Mouse (Mus musculus) limb, embryonic 13.5 days (tissue): Measurements from ENCODE around the gene Prkca. TPM values are rescaled to one million over a fixed set of nuclear protein-coding genes. Genes with fewer than 3 reads are reported as not detected.
A peak's percentile ranks its signal among the peaks of the same experiment; 100 is the strongest.

Source experiments
- ATAC-seq: fragments of 200-750 bp; cut with Nextera tagmentation; 2 replicates; pipeline ENCODE4 v1.8.0; 2017; ENCODE audit warnings: low read depth, moderate number of reproducible peaks, moderate TSS enrichment; ENCODE audit not compliant: low FRiP score
- H3K27ac ChIP-seq: fragments of 300-500 bp; sonication (generic); 2 replicates; pipeline ENCODE4 v1.5.1; 2015; ENCODE audit warnings: inconsistent platforms, mild to moderate bottlenecking, moderate library complexity
- H3K27me3 ChIP-seq: fragments of 300-500 bp; sonication (generic); 2 replicates; pipeline ENCODE4 v1.6.1; 2015; ENCODE audit warnings: mild to moderate bottlenecking, inconsistent platforms
- H3K36me3 ChIP-seq: fragments of 300-500 bp; sonication (generic); 2 replicates; pipeline ENCODE4 v1.6.1; 2015; ENCODE audit warnings: inconsistent platforms, mild to moderate bottlenecking, moderate library complexity
- H3K4me1 ChIP-seq: fragments of 300-500 bp; sonication (generic); 2 replicates; pipeline ENCODE4 v1.6.1; 2015; ENCODE audit warnings: inconsistent platforms
- H3K4me2 ChIP-seq: fragments of 300-500 bp; sonication (generic); replicated peaks from 2 replicates; pipeline ENCODE4 v1.6.1; 2015; ENCODE audit warnings: inconsistent platforms, mild to moderate bottlenecking, moderate library complexity
- H3K4me3 ChIP-seq: fragments of 300-500 bp; sonication (generic); 2 replicates; pipeline ENCODE4 v1.5.1; 2015; ENCODE audit warnings: moderate library complexity, mild to moderate bottlenecking, inconsistent platforms
- H3K9ac ChIP-seq: fragments of 300-500 bp; sonication (generic); 2 replicates; pipeline ENCODE4 v1.6.1; 2015; ENCODE audit warnings: mild to moderate bottlenecking, inconsistent platforms
- H3K9me3 ChIP-seq: fragments of 300-500 bp; sonication (generic); 2 replicates; pipeline ENCODE4 v1.6.1; 2016; ENCODE audit warnings: inconsistent platforms
- WGBS: fragments of 180-500 bp; shearing (Covaris S2); methylation state at CpG from one replicate; pipeline ENCODE4 v1.1.7; 2015; 5-methylcytosine and 5-hydroxymethylcytosine counted together
- polyA plus RNA-seq: library from polyadenylated mRNA; unstranded; fragments of >200 nt; fragmentation: Nextera tagmentation; extraction: Ambion mirVana; gene quantifications from 2 replicates; pipeline ENCODE4 v1.2.1, GENCODE M21; 2015

Gene Prkca
- polyA plus RNA-seq, 1 experiment from 2014 or later = 7.2 TPM

DNA sequence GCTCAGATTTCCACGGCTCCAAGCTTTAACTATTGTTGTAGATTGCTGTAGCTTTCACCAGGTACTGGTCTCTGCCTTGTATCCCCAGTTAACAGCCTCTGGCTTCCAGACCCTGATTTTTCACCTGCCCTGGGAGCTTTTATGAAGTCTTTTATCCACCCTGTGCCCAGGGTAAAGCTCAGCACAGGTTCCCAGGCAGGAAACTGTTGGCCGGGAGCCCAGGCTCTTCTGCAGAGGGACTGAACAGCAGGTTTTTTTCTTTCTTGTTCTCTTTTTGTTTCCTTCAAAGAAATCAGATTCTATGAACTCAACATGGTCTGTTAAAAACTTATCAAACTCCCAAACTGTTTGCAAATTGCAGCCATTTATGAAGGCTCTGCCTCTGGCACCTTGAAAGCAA is 56.4 kb downstream of the Prkca start:
- peaks cover 31% of the 10 kb centered on the region for H3K4me1 ChIP-seq
- 11% methylated on average over 2 of the region's 2 CpGs for WGBS
- no peak overlapping the region for H3K9ac ChIP-seq
- peak overlapping the region; percentile 44; the same call in 1 of the 2 replicates for H3K27ac ChIP-seq
- H3K27me3 ChIP-seq = no peaks in the 10 kb centered on the region
- 0 out of 2 replicates have a peak overlapping the region, but pooled peaks have one; percentile 19 for H3K4me2 ChIP-seq
- H3K36me3 ChIP-seq = no peaks in the 10 kb centered on the region
- H3K4me3 ChIP-seq = no peak overlapping the region
- ATAC-seq = peak; percentile 78
- H3K9me3 ChIP-seq = no peaks in the 10 kb centered on the region; the same call in 1 of the 2 replicates

DNA sequence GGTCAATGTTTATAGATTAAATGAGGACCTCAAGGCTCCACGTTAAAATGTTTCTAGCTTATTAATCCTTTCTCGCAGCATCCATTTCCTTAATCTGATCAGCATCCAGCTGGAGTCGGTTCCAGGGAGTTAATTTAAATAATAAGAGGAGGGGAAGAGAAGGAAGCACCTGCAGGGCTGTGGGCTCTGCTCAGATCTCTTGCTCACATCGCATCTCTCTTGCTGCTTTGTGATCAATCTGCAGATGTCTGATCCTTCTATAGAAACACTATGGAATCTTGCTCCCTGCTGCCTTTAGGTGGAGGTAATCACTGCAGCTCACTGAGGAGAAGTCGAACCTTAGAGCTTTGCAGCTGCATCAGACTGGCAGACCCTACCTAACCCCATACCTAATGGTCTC is 58.7 kb downstream of the Prkca start:
- H3K27ac ChIP-seq = no peak overlapping the region
- 51% methylated on average over 5 of the region's 5 CpGs for WGBS
- no peaks in the 10 kb centered on the region for H3K36me3 ChIP-seq
- no peak overlapping the region for H3K9ac ChIP-seq
- H3K4me3 ChIP-seq = no peak overlapping the region
- peaks cover 33% of the 10 kb centered on the region for H3K4me1 ChIP-seq
- no peaks in the 10 kb centered on the region; the same call in 1 of the 2 replicates for H3K9me3 ChIP-seq
- no peaks in the 10 kb centered on the region for H3K27me3 ChIP-seq
- H3K4me2 ChIP-seq = no peak overlapping the region
- no peak for ATAC-seq

- Histone ChIP-seq H3K4me1 (peaks cover 32% of the 10 kb centered on the region), H3K27me3 (no peaks in the 10 kb centered on the region), H3K9me3 (no peaks in the 10 kb centered on the region), H3K4me2 (no peak overlapping the region), H3K27ac (no peak overlapping the region), H3K9ac (no peak overlapping the region), H3K36me3 (no peaks in the 10 kb centered on the region), H3K4me3 (no peak overlapping the region)
- no peak for ATAC-seq
- WGBS = 59% methylated on average over 1 of the region's 1 CpGs
These were observed 60.8 kb downstream of the Prkca start for GRCm38 (mm10) chr11:108282850-108283459.

DNA sequence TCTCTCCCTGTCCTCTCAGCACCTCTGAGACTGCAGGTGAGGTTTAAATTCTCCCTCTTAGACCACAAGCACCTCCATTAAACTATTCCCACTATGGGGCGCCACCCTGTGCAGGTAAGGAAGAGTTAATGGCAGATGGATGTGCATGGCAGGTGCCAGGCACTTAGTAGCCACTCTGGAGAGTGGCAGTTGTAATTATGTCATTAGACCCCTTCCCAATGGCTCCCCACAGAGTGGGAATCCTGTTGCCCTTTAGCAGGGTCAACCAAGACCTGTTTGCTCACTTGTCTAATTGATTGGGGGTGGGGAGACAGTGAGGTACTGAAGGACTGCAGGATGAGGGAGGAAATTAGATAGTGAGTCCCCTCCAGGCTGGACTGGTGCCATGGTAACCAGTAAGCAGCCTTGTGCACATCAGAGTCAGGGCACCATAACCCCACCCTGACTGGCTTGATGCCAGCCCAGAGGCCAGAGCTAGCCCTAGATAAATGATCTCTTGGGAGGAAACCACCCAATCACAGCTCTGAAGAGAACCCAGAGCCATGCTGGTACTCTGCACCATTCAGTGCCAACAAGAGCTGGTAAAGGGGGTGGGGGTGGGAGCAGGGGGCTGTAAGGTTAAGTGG is 63.9 kb downstream of the Prkca start:
- H3K9me3 ChIP-seq = no peaks in the 10 kb centered on the region
- no peak overlapping the region for H3K4me3 ChIP-seq
- no peaks in the 10 kb centered on the region for H3K27me3 ChIP-seq
- H3K27ac ChIP-seq = no peak overlapping the region
- H3K4me2 ChIP-seq = no peak overlapping the region
- H3K4me1 ChIP-seq = peaks cover 21% of the 10 kb centered on the region
- no peaks in the 10 kb centered on the region for H3K36me3 ChIP-seq
- ATAC-seq = no peak
- WGBS = 80% methylated on average over 1 of the region's 1 CpGs
- no peak overlapping the region for H3K9ac ChIP-seq

DNA sequence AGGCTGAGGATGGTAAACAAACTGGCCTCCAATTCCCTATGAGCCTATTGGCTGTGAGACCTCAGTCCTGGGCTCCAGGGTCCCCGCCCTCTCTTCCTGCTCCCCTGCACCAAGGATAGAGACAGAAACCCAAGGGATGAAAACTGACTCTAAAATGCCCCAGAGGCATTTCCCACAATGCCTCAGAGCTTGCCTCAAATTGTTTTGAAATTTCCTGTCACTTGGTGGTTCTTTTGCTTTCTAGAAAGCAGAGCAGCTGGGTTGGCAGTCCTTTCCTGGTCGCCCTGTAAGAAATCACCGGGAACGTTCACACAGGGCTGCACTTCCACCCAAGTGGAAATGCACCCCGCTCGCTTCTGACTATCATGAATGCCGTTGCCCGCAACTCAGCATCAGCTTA is 66.6 kb downstream of the Prkca start:
- WGBS = 82% methylated on average over 8 of the region's 8 CpGs
- no peaks in the 10 kb centered on the region for H3K27me3 ChIP-seq
- no peak for ATAC-seq
- no peak overlapping the region for H3K27ac ChIP-seq
- no peak overlapping the region for H3K9ac ChIP-seq
- H3K4me3 ChIP-seq = no peak overlapping the region
- no peak overlapping the region for H3K4me2 ChIP-seq
- H3K36me3 ChIP-seq = no peaks in the 10 kb centered on the region
- H3K4me1 ChIP-seq = peaks cover 13% of the 10 kb centered on the region
- H3K9me3 ChIP-seq = no peaks in the 10 kb centered on the region

DNA sequence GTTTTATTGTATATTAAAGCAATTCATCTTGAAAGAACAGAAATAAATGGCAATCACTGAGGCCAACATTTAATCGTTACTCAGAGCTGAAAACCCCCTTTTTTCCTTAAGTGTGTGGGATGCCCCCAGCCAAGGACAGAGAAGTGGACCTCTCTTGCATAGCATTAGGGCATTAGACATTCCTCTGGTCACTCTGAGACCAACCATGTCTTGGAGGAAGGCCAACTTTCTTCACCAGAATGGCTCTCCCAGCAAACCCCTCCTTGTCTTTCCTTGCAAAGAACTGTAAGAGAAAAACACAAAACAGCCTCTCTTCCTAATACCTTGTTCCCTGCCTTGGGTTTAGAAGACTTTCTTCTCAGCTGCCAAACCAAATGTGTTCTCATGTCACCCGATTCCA is 67.6 kb downstream of the Prkca start:
- H3K9me3 ChIP-seq = no peaks in the 10 kb centered on the region
- no peak for ATAC-seq

DNA sequence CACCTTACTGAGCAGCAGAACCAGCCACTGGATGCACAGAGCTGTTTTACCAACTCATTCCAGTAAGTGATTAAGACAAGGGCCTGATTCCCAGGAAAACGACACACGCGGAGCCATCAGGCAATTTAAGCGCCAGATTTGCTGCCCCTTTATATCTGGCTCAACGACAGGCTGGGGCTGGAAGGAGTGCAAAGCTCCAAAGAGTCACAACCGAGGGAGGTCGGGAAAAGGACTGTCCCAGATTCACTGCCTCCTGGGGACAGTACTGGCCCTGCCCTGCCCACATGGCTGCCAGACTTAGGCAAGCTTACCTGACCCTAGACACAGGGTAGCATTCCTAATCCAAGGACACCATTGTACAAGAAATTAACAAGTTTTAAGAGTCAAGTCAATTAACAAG is 69.7 kb downstream of the Prkca start:
- no peak overlapping the region for H3K4me2 ChIP-seq
- no peak overlapping the region for H3K27ac ChIP-seq
- H3K9me3 ChIP-seq = no peaks in the 10 kb centered on the region
- WGBS = 37% methylated on average over 7 of the region's 7 CpGs
- no peaks in the 10 kb centered on the region for H3K36me3 ChIP-seq
- ATAC-seq = no peak
- no peaks in the 10 kb centered on the region for H3K27me3 ChIP-seq
- H3K4me1 ChIP-seq = peaks cover 25% of the 10 kb centered on the region
- H3K9ac ChIP-seq = no peak overlapping the region
- H3K4me3 ChIP-seq = no peak overlapping the region

More for the DNA sequence above, 67.6 kb downstream of the Prkca start:
- Histone ChIP-seq H3K4me2 (no peak overlapping the region), H3K36me3 (no peaks in the 10 kb centered on the region), H3K4me1 (peaks cover 22% of the 10 kb centered on the region), H3K27ac (no peak overlapping the region), H3K27me3 (no peaks in the 10 kb centered on the region), H3K9ac (no peak overlapping the region), H3K4me3 (no peak overlapping the region)
- WGBS = 83% methylated on average over 2 of the region's 2 CpGs

- ATAC-seq = no peak
- H3K4me3 ChIP-seq = no peak overlapping the region
- H3K4me1 ChIP-seq = peaks cover 31% of the 10 kb centered on the region
- no peaks in the 10 kb centered on the region for H3K36me3 ChIP-seq
- H3K4me2 ChIP-seq = no peak overlapping the region
- H3K9me3 ChIP-seq = no peaks in the 10 kb centered on the region
- no peaks in the 10 kb centered on the region for H3K27me3 ChIP-seq
- no peak overlapping the region for H3K9ac ChIP-seq
- 87% methylated on average over 12 of the region's 12 CpGs for WGBS
- no peak overlapping the region for H3K27ac ChIP-seq
These were observed 70.2 kb downstream of the Prkca start for GRCm38 (mm10) chr11:108273415-108273965.

DNA sequence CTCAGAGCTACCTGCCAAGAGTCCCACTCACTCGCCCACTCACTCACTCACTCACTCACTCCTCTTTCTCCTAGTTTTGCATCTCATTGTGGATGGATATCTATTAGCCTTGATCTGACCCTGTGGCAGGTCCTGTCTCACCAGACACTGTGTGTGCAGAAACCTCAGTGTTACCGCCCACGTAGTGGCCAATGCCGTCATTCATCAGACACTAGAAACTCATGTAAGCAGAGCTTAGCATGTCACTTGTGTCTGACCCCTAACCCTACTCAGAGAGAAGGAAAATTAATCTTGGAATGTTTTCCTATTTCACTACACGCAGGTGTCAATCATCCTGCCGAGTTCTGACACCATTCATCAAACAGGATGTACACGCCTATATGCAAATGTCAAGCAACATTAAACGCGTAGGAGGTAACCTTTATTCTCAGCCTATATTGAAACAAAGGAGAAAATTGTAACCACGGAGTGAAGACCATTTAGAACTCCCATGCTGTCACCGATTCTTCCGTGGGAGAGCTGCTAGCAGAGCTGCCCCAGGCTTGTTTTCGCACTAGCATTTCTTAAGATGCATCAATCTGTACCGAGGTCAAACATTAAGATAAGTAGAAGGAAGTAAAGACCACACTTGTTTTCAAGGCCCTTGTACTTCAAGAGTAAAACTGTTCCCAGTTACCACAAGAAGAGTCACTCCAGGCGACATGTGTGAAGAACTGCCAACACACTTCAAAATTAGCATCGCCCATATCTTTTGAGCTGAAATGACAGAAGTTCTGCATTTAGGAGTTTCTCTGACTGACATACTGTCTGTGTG is 70.9 kb downstream of the Prkca start:
- H3K27ac ChIP-seq = no peak overlapping the region
- no peaks in the 10 kb centered on the region for H3K27me3 ChIP-seq
- H3K36me3 ChIP-seq = no peaks in the 10 kb centered on the region
- no peaks in the 10 kb centered on the region for H3K9me3 ChIP-seq
- ATAC-seq = no peak
- no peak overlapping the region for H3K9ac ChIP-seq
- H3K4me3 ChIP-seq = no peak overlapping the region
- H3K4me1 ChIP-seq = peaks cover 38% of the 10 kb centered on the region
- no peak overlapping the region for H3K4me2 ChIP-seq
- WGBS = 88% methylated on average over 16 of the region's 16 CpGs

- Histone ChIP-seq H3K4me1 (peaks cover 43% of the 10 kb centered on the region), H3K9me3 (no peaks in the 10 kb centered on the region), H3K27ac (no peak overlapping the region), H3K27me3 (no peaks in the 10 kb centered on the region), H3K4me3 (no peak overlapping the region), H3K36me3 (no peaks in the 10 kb centered on the region), H3K9ac (no peak overlapping the region), H3K4me2 (no peak overlapping the region)
- 38% methylated on average over 8 of the region's 8 CpGs for WGBS
- no peak for ATAC-seq
These were observed 72.4 kb downstream of the Prkca start for GRCm38 (mm10) chr11:108271305-108271704.

GRCm38 (mm10) chr11:108269516-108269915 is 74.2 kb downstream of the Prkca start:
- Histone ChIP-seq H3K9ac (no peak overlapping the region), H3K9me3 (no peaks in the 10 kb centered on the region), H3K36me3 (no peaks in the 10 kb centered on the region), H3K4me3 (no peak overlapping the region), H3K4me2 (no peak overlapping the region; the same call in 1 of the 2 replicates), H3K27me3 (no peaks in the 10 kb centered on the region), H3K27ac (peak overlapping the region; percentile 56; the same call in 1 of the 2 replicates), H3K4me1 (peaks cover 43% of the 10 kb centered on the region)
- WGBS = 67% methylated on average over 7 of the region's 7 CpGs
- ATAC-seq = no peak
